Mouse (Mus musculus) cerebellum, adult 9-10 months (tissue): ENCODE measurements at regions not wholly inside any gene's neighbourhood (a gene's known extent, or its start where the extent isn't known, plus 50 kb on each side); places are given as distances from the start of the nearest gene placed in this dataset.

Experiments
- DNase-seq: peaks from one replicate; pipeline ENCODE4 v3.0.0; 2022

- peak; percentile 13 for DNase-seq
These were observed 422.2 kb downstream of the Gm21833 start for GRCm38 (mm10) chr16:83250346-83250745.

DNA sequence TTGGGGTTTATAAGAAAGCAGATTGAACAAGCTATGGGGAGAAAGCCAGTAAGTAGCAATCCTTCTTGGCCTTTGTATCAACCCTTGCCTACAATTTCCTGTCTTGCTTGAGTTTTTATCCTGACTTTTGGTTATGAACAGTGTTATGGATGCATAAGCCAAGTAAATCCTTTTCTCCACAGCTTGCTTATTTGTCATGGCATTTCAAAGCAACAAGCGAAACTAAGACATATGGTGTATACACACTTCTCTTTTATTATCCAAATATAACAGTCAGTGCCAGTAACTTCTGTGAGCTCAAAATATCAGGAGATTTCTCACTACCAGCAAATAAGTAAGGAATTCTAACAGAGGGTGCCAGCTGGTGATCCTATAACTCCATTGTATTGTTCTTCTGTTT is 426.0 kb downstream of the Gm21833 start:
- no peak for DNase-seq

DNA sequence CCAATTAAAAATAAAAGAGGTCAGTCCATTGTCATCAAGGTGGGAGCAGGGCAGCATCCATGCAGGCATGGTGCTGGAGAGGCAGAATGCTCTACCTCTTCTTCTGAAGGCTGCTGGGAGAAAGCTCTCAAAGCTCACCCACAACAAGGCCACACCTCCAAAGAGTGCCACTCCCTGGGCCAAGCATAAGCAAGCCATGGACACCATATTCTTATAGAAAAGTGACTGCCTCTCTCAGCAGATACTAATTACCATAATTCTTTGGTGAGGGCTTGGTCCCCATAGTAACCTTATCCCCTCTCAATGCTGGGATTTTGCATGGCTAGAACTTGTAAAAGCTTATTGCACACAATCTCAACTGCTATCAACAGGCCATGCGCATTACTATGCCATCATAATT is 443.7 kb downstream of the Gm21833 start:
- no peak for DNase-seq

DNA sequence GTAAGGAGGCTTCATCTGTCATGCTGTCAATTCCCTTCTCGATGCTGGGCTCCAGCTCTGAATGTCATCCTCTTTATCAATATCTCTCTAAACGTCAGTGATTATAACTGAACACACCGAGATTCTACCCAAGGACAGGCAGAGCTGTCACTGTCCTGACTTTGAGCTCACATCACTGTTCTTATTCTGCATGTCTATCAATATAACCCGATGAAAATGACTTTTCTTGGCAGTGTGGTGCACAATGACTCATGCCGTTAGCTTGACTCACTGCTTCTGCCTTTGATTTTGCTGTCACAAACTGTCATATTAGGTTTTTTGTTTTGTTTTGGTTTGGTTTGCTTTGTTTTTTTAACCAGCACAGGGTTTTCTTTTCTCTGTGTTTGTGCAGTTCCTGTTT is 488.1 kb downstream of the Gm21833 start:
- DNase-seq = no peak

DNA sequence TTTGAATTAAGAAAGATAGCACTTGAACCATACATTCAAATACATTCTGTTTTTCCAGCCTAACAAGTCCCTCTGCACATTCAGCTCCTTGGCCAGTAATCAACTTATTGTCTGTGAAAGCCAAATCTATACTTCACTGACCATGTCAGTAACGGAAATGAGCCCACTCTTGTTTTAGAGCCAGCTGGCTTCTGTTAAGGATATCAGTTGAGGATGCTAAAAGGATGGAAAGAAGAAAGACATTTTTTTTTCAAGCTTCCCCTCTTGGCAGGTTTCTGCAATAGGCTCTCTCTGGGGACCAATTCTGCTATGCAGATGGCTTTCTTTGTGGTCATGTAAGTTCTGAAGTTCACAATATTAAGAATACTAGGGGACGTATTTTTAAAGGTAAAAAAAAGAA is 498.6 kb downstream of the Gm21833 start:
- peak; percentile 8 for DNase-seq

DNA sequence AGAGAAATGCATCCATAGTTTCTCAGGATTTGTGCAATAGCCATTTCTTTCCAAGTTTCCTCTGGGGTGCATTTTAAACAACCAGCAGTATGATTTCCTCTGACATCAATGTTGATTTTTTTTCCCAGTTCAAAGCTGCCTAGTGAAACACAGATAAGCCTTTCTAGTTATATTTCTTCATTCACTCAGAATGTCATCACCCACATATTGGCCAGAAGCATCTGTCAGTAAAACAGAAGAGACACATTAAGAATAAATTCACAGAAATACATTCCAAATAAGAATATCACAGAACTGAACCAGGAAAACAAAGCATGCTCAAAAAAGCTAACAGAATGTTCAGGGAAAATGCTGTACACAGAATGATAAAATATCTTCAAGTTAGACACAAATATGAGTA is 522.9 kb downstream of the Gm21833 start:
- no peak for DNase-seq

GRCm38 (mm10) chr16:83394581-83394980 is 566.4 kb downstream of the Gm21833 start:
- peak; percentile 15 for DNase-seq

- DNase-seq = peak; percentile 91
These were observed 592.5 kb downstream of the Gm21833 start for GRCm38 (mm10) chr16:83420676-83421075.

DNA sequence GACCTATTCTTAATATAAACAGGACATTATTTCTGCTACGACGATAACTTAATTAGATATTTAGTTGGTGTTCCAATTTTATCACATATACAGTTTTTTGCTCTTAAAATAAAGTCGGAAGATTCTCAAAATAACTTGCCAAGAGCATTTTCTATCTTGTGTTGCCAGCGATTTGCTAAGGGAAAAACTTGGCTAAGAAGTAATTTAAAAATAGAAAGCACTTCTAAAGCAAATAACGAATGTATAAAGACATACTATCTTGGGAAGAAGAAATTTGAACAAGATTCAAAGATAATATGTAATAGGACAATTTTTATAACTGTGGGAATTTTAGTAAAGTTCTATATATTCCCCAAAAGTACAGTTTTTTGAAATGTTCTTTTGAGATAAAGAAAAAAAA is 594.9 kb downstream of the Gm21833 start:
- DNase-seq = no peak
